Mouse (Mus musculus): ENCODE data around the gene Zbtb2.

DNA sequence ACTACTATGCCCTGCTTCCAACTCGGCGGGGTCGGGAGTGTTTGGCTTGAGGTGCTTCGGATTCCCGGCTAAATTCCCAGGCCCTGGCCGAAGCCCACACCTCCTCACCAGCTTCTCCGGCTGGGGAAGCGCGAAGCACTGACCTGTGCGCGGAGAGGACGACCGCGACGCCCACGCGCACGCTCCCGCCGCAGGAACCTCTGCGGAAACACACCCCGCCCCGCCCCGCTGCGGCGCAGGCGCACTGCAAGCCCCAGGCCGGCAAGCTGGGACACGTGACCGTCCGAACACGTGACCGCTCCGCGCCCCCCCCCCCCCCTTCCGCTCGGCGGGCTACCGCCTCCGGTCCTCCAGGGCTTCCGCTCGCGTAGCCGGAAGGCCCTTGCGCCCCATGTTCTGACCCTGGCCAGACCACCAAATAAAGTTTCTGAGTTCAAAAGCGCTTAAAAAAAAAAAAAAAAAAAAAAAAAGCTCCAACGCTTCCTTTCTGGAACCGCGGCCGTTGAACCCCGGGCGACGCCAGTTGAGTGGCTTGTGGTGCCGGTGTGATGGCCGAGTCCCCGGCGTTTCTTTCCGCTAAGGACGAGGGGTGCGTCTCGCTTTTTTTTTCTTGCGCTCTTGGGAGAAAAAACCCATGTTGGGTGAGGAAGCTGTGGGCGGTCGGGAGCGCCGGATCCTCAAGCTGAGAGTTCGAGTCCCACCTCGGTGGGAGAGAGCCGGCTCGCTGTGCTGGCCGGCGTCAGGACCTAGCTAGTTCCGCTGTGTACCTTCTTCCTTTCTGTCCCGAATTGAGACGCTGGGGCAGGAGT lies 44.4 kb upstream of the Zbtb2 start, which contains the start of the genes Rmnd1 and Armt1:
- TF ChIP-seq POLR2AphosphoS2 (IDR thresholded peaks at IDR 0.05; ENCODE audit: insufficient read length, low read depth) (peak; percentile 99), POLR2A (IDR thresholded peaks at IDR 0.05; ENCODE audit: insufficient read length, low read depth) (peak; percentile 96), REST (IDR thresholded peaks at IDR 0.05; ENCODE audit: insufficient read depth, insufficient read length) (peak; percentile 38), USF1 (IDR thresholded peaks at IDR 0.05; ENCODE audit: low read depth) (peak; percentile 94), E2F4 (IDR thresholded peaks at IDR 0.05; ENCODE audit: insufficient read depth) (peak; percentile 9), MYOD1 (IDR thresholded peaks at IDR 0.05; ENCODE audit: control insufficient read depth in 1 of 3, insufficient read length in 2 of 3, low read depth in 2 of 3) (peak in 1 of 3 experiments; percentile 62), MYOG (IDR thresholded peaks at IDR 0.05; ENCODE audit: control insufficient read depth in 1 of 3, insufficient read depth in 1 of 3, insufficient read length in 2 of 3, low read depth in 2 of 3) (peak in 1 of 3 experiments; percentile 29), MAX (IDR thresholded peaks at IDR 0.05; ENCODE audit: low read depth) (no peak), TCF3 (IDR thresholded peaks at IDR 0.05; ENCODE audit: insufficient read length, low read depth) (no peak)
